In the genomic region with DNA sequence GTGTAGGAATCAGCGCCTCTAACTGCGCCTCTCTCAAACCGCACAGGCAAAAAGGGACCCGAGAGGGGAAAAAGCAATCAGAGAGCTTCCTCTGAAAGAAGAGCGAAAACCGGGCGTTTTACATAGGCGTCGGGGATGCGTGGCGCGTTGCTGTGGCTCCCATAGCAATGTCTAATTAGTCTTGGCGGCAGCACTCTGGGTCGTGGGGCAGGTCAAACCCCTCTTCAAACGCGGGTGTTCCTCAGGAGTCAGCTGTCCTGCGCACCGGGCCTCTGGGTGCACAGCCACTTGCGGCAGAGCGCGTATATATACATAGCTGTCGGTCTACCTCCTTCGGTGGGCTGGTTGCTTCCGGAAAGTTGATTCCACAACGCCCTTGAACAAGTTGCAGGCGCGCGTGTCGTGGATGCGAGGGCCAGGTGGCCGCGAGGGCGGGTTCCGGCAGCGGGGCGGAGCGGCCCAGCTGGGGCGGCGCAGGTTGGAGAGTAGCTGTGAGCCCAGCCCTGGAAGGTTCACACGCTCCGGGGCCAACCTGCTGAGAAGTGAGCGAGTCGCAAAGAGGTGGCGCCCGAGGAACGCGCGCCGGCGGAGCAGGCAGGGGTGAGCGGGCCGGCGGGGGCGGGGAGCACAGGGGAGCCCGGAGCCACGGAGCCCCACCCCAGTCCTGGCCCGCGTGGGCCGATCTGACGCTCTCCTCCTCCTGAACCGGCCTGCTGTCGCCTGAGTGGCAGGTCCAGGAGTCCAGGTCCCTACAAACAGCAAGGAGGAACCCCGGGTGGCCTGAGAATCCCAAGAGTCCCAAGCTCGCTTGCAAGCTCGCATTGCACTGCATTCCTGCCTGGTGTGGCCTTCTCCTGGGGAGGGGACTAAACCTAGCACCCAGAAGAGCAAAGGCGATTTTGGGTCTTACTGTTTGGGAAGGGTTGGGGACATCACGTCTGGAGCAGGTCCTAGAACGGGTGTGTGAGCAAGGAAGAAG, we compare ENCODE assay signal across 7 mouse cellular contexts. TPM values are rescaled to one million over a fixed set of nuclear protein-coding genes. Genes with fewer than 3 reads are reported as not detected.
DNase-seq lines count a peak whose midpoint lies in the region; ATAC-seq and TF ChIP-seq lines count a peak whose summit lies in the region.

Pthlh (minus strand) TSS at position 597 of the 979 bp plus-strand sequence.

- peak; percentile 72 to 79 for DNase-seq in adrenal gland, postnatal 36 days
- peak; percentile 24 for DNase-seq in heart, adult 8-10 months (ENCODE audit: low spot score)
- DNase-seq in kidney, adult 2 months, result peak; percentile 71
- DNase-seq in liver, result peak; percentile 33
- peak; percentile 62 for DNase-seq in testis, postnatal 10 days (ENCODE audit: low spot score)

- H3K4me1 ChIP-seq in embryonic facial prominence, embryonic 12.5 days, result peaks cover 16% of the 10 kb centered on the region
- peaks cover 3% of the 10 kb centered on the region; the same call in 1 of the 2 replicates for H3K4me1 ChIP-seq in kidney, adult 2 months (ENCODE audit: control insufficient read depth, insufficient read depth, low read length)
- peaks cover 18% of the 10 kb centered on the region for H3K4me1 ChIP-seq in midbrain, embryonic 16.5 days (ENCODE audit: control insufficient read depth, insufficient read depth, low read length)

- H3K27ac ChIP-seq in embryonic facial prominence, embryonic 12.5 days, result peak within 1 kb of the TSS; percentile 36; the same call in 1 of the 2 replicates
- no peak within 1 kb of the TSS for H3K27ac ChIP-seq in kidney, adult 2 months (ENCODE audit: insufficient read depth, low read depth, low read length)
- H3K27ac ChIP-seq in midbrain, embryonic 16.5 days (ENCODE audit: low read length), result no peak within 1 kb of the TSS

- ATAC-seq in embryonic facial prominence, embryonic 12.5 days (ENCODE audit: insufficient number of reproducible peaks, insufficient read depth, low FRiP score, low TSS enrichment), result peak; percentile 93
- peak; percentile 87 for ATAC-seq in midbrain, embryonic 16.5 days

- H3K9me3 ChIP-seq in embryonic facial prominence, embryonic 12.5 days, result no peaks in the 10 kb centered on the region
- no peaks in the 10 kb centered on the region for H3K9me3 ChIP-seq in midbrain, embryonic 16.5 days (replicated peaks; ENCODE audit: control insufficient read depth, low read length, poor library complexity, severe bottlenecking)

- no peaks in the 10 kb centered on the region for H3K36me3 ChIP-seq in embryonic facial prominence, embryonic 12.5 days
- H3K36me3 ChIP-seq in kidney, adult 2 months (ENCODE audit: control insufficient read depth, insufficient read depth, low read length), result no peaks in the 10 kb centered on the region
- H3K36me3 ChIP-seq in midbrain, embryonic 16.5 days (ENCODE audit: control insufficient read depth, insufficient read depth, low read length), result no peaks in the 10 kb centered on the region

- peak within 1 kb of the TSS; percentile 51 for H3K4me3 ChIP-seq in embryonic facial prominence, embryonic 12.5 days
- peak within 1 kb of the TSS; percentile 21 for H3K4me3 ChIP-seq in kidney, adult 2 months (ENCODE audit: insufficient read depth, low read depth, low read length)
- H3K4me3 ChIP-seq in midbrain, embryonic 16.5 days (ENCODE audit: low read depth, low read length), result peak within 1 kb of the TSS; percentile 51

- peak within 1 kb of the TSS; percentile 94 for H3K4me2 ChIP-seq in embryonic facial prominence, embryonic 12.5 days (replicated peaks)
- H3K4me2 ChIP-seq in midbrain, embryonic 16.5 days (ENCODE audit: low read length), result peak within 1 kb of the TSS; percentile 96

- 0 out of 2 replicates have a peak, but pooled peaks have one; percentile 14 for TF ChIP-seq CTCF in kidney, adult 2 months (conservative IDR thresholded peaks at IDR 0.05; ENCODE audit: insufficient read depth, insufficient read length, low read depth, low read length)

- peaks cover 50% of the 10 kb centered on the region for H3K27me3 ChIP-seq in embryonic facial prominence, embryonic 12.5 days
- peaks cover 2% of the 10 kb centered on the region; the same call in 1 of the 2 replicates for H3K27me3 ChIP-seq in kidney, adult 2 months (replicated peaks; ENCODE audit: control insufficient read depth, insufficient read depth, low read length)
- peaks cover 56% of the 10 kb centered on the region for H3K27me3 ChIP-seq in midbrain, embryonic 16.5 days (ENCODE audit: control insufficient read depth, insufficient read depth, low read depth, low read length)

- TF ChIP-seq POLR2A in kidney, adult 2 months (IDR thresholded peaks at IDR 0.05; ENCODE audit: low read depth, low read length), result no peak

- WGBS in embryonic facial prominence, embryonic 12.5 days, result 1% methylated on average over 67 of the region's 68 CpGs
- 1% methylated on average over 68 of the region's 68 CpGs for WGBS in kidney, adult 2 months
- WGBS in midbrain, embryonic 16.5 days, result under 1% methylated on average over 67 of the region's 68 CpGs

- peak within 1 kb of the TSS; percentile 59 for H3K9ac ChIP-seq in embryonic facial prominence, embryonic 12.5 days
- H3K9ac ChIP-seq in midbrain, embryonic 16.5 days (ENCODE audit: low read depth, low read length), result peak within 1 kb of the TSS; percentile 58

RNA-seq across cellular contexts. Expression of gene Pthlh, which starts in this region (rescaled TPM):
- 1 to 10 TPM in 1 of 2 experiments, not detected in 1; 2.2 TPM for total RNA-seq in adrenal gland, postnatal 36 days (2021)
- 11.9 TPM in 2 replicates for polyA plus RNA-seq in embryonic facial prominence, embryonic 12.5 days (2016; fragmentation: Nextera tagmentation; extraction: Ambion mirVana)
- 1 to 10 TPM in 3 of 4 experiments, under 1 TPM in 1; 0.94 to 1.7 (median 1.4) TPM for total RNA-seq in heart, adult 8-10 months (2022)
- 0.27 and 0.41 TPM in 2 replicates for polyA plus RNA-seq in kidney, adult 2 months (2012; rRNA removed)
- 0.77 and 1.4 TPM in 2 replicates for polyA plus RNA-seq in midbrain, embryonic 16.5 days (2015; fragmentation: Nextera tagmentation; extraction: Ambion mirVana)

Comparison
In these comparisons a context has a peak if more than half of its experiments do, and no peak if none do; other contexts are left out.
1. Peak in DNase-seq and H3K4me3 ChIP-seq in kidney, adult 2 months; RNA of the gene not detected or under 1 TPM.
2. DNase-seq: peak in every context shown above with its lines; median percentile 76 in adrenal gland, postnatal 36 days; 71 in kidney, adult 2 months; 62 in testis, postnatal 10 days; 33 in liver; 24 in heart, adult 8-10 months.